Mouse (Mus musculus) embryonic facial prominence, embryonic 12.5 days (tissue): Measurements from ENCODE around the gene Tsnaxip1. TPM values are rescaled to one million over a fixed set of nuclear protein-coding genes. Genes with fewer than 3 reads are reported as not detected.
A peak's percentile ranks its signal among the peaks of the same experiment; 100 is the strongest.

Source experiments
- ATAC-seq: fragments of 200-750 bp; cut with Nextera tagmentation; 2 replicates; pipeline ENCODE4 v1.8.0; 2017; ENCODE audit not compliant: insufficient number of reproducible peaks, insufficient read depth, low FRiP score, low TSS enrichment
- H3K27ac ChIP-seq: fragments of 300-500 bp; sonication (generic); 2 replicates; pipeline ENCODE4 v1.5.1; 2016; ENCODE audit warnings: mild to moderate bottlenecking
- H3K27me3 ChIP-seq: fragments of 300-500 bp; sonication (generic); 2 replicates; pipeline ENCODE4 v1.6.1; 2016; ENCODE audit warnings: mild to moderate bottlenecking, moderate library complexity
- H3K36me3 ChIP-seq: fragments of 300-500 bp; sonication (generic); 2 replicates; pipeline ENCODE4 v1.6.1; 2016; ENCODE audit warnings: mild to moderate bottlenecking
- H3K4me1 ChIP-seq: fragments of 300-500 bp; sonication (generic); 2 replicates; pipeline ENCODE4 v1.6.1; 2016
- H3K4me2 ChIP-seq: fragments of 300-500 bp; sonication (generic); replicated peaks from 2 replicates; pipeline ENCODE4 v1.6.1; 2016; ENCODE audit warnings: mild to moderate bottlenecking, moderate library complexity
- H3K4me3 ChIP-seq: fragments of 300-500 bp; sonication (generic); 2 replicates; pipeline ENCODE4 v1.5.1; 2016; ENCODE audit warnings: mild to moderate bottlenecking
- H3K9ac ChIP-seq: fragments of 300-500 bp; sonication (generic); 2 replicates; pipeline ENCODE4 v1.6.1; 2016; ENCODE audit warnings: mild to moderate bottlenecking, moderate library complexity
- H3K9me3 ChIP-seq: fragments of 300-500 bp; sonication (generic); 2 replicates; pipeline ENCODE4 v1.6.1; 2016; ENCODE audit warnings: mild to moderate bottlenecking, moderate library complexity
- WGBS: fragments of 180-500 bp; shearing (Covaris S2); methylation state at CpG from one replicate; pipeline ENCODE4 v1.1.7; 2016; 5-methylcytosine and 5-hydroxymethylcytosine counted together
- polyA plus RNA-seq: library from polyadenylated mRNA; unstranded; fragments of >200 nt; fragmentation: Nextera tagmentation; extraction: Ambion mirVana; gene quantifications from 2 replicates; pipeline ENCODE4 v1.2.1, GENCODE M21; 2016

The Tsnaxip1 gene
- polyA plus RNA-seq, 1 experiment from 2014 or later, result 0.43 TPM

- Histone ChIP-seq H3K27ac (no peak within 1 kb of the TSS), H3K4me2 (0 out of 2 replicates have a peak within 1 kb of the TSS, but pooled peaks have one; percentile 1)
These were observed 25.6 kb downstream of the Tsnaxip1 start, which contains the start of gene Cenpt for GRCm38 (mm10) chr8:105853178-105853577. Gene Cenpt (minus strand): TSS chr8:105853278.

GRCm38 (mm10) chr8:105854303-105854702, 26.8 kb downstream of the Tsnaxip1 start:
- Histone ChIP-seq H3K9ac (0 out of 2 replicates have a peak overlapping the region, but pooled peaks have one; percentile 76), H3K36me3 (peaks cover 11% of the 10 kb centered on the region), H3K4me2 (peak overlapping the region; percentile 96), H3K27ac (peak overlapping the region; percentile 89; the same call in 1 of the 2 replicates), H3K27me3 (no peaks in the 10 kb centered on the region), H3K9me3 (no peaks in the 10 kb centered on the region), H3K4me1 (peaks cover 37% of the 10 kb centered on the region), H3K4me3 (peak overlapping the region; percentile 80; the same call in 1 of the 2 replicates)
- ATAC-seq, result no peak
- 27% methylated on average over 8 of the region's 8 CpGs for WGBS

More at GRCm38 (mm10) chr8:105853178-105853577, 25.6 kb downstream of the Tsnaxip1 start, which contains the start of gene Cenpt:
- Histone ChIP-seq H3K4me3 (no peak within 1 kb of the TSS), H3K9ac (no peak within 1 kb of the TSS), H3K4me1 (peaks cover 29% of the 10 kb centered on the region), H3K9me3 (no peaks in the 10 kb centered on the region), H3K27me3 (no peaks in the 10 kb centered on the region), H3K36me3 (peaks cover 14% of the 10 kb centered on the region)
- WGBS, result 87% methylated on average over 3 of the region's 3 CpGs
- no peak for ATAC-seq

- Histone ChIP-seq H3K27me3 (no peaks in the 10 kb centered on the region), H3K9ac (peak within 1 kb of the TSS; percentile 76), H3K4me2 (peak within 1 kb of the TSS; percentile 96), H3K36me3 (peaks cover 9% of the 10 kb centered on the region; the same call in 1 of the 2 replicates), H3K4me1 (peaks cover 42% of the 10 kb centered on the region), H3K27ac (peak within 1 kb of the TSS; percentile 89), H3K4me3 (peak within 1 kb of the TSS; percentile 80), H3K9me3 (no peaks in the 10 kb centered on the region)
- peak; percentile 81 for ATAC-seq
- WGBS, result under 1% methylated on average over 43 of the region's 43 CpGs
These were observed 27.2 kb downstream of the Tsnaxip1 start, which contains the start of gene Thap11 for GRCm38 (mm10) chr8:105854715-105855216. Gene Thap11 (plus strand): TSS chr8:105855132.

- ATAC-seq, result peak; percentile 3
- Histone ChIP-seq H3K36me3 (peaks cover 9% of the 10 kb centered on the region; the same call in 1 of the 2 replicates), H3K27me3 (no peaks in the 10 kb centered on the region), H3K4me3 (peak overlapping the region; percentile 80), H3K4me1 (peaks cover 44% of the 10 kb centered on the region), H3K9me3 (no peaks in the 10 kb centered on the region), H3K9ac (peak overlapping the region; percentile 76), H3K4me2 (peak overlapping the region; percentile 96), H3K27ac (peak overlapping the region; percentile 89)
- under 1% methylated on average over 71 of the region's 71 CpGs for WGBS
These were observed 28.0 kb downstream of the Tsnaxip1 start for GRCm38 (mm10) chr8:105855248-105856167.

- no peaks in the 10 kb centered on the region for H3K27me3 ChIP-seq
- WGBS, result 29% methylated on average over 15 of the region's 15 CpGs
- peaks cover 40% of the 10 kb centered on the region for H3K4me1 ChIP-seq
- no peak for ATAC-seq
- H3K4me2 ChIP-seq, result peak overlapping the region; percentile 96
- H3K36me3 ChIP-seq, result peaks cover 9% of the 10 kb centered on the region; the same call in 1 of the 2 replicates
- H3K27ac ChIP-seq, result peak overlapping the region; percentile 89; the same call in 1 of the 2 replicates
- H3K9ac ChIP-seq, result peak overlapping the region; percentile 76
- H3K9me3 ChIP-seq, result no peaks in the 10 kb centered on the region
- H3K4me3 ChIP-seq, result peak overlapping the region; percentile 80
These were observed 28.8 kb downstream of the Tsnaxip1 start for GRCm38 (mm10) chr8:105856168-105856835.

GRCm38 (mm10) chr8:105858495-105858894, 31.0 kb downstream of the Tsnaxip1 start:
- peaks cover 53% of the 10 kb centered on the region for H3K4me1 ChIP-seq
- H3K9me3 ChIP-seq, result no peaks in the 10 kb centered on the region
- no peak overlapping the region for H3K9ac ChIP-seq
- H3K4me2 ChIP-seq, result no peak overlapping the region
- 90% methylated on average over 5 of the region's 5 CpGs for WGBS
- peaks cover 13% of the 10 kb centered on the region; the same call in 1 of the 2 replicates for H3K36me3 ChIP-seq
- no peak for ATAC-seq
- no peak overlapping the region for H3K27ac ChIP-seq
- no peak overlapping the region for H3K4me3 ChIP-seq
- no peaks in the 10 kb centered on the region for H3K27me3 ChIP-seq

GRCm38 (mm10) chr8:105859314-105859713, 31.8 kb downstream of the Tsnaxip1 start:
- no peaks in the 10 kb centered on the region for H3K27me3 ChIP-seq
- H3K36me3 ChIP-seq, result peaks cover 17% of the 10 kb centered on the region; the same call in 1 of the 2 replicates
- H3K9me3 ChIP-seq, result no peaks in the 10 kb centered on the region
- H3K4me3 ChIP-seq, result no peak overlapping the region
- peak overlapping the region; percentile 92 for H3K27ac ChIP-seq
- no peak overlapping the region; the same call in 1 of the 2 replicates for H3K9ac ChIP-seq
- no peak for ATAC-seq
- WGBS, result 81% methylated on average over 5 of the region's 5 CpGs
- peaks cover 53% of the 10 kb centered on the region for H3K4me1 ChIP-seq
- peak overlapping the region; percentile 89; the same call in 1 of the 2 replicates for H3K4me2 ChIP-seq

- H3K9ac ChIP-seq, result peak within 1 kb of the TSS; percentile 95
- H3K27me3 ChIP-seq, result no peaks in the 10 kb centered on the region
- H3K27ac ChIP-seq, result peak within 1 kb of the TSS; percentile 92
- H3K4me1 ChIP-seq, result peaks cover 53% of the 10 kb centered on the region
- no peaks in the 10 kb centered on the region for H3K9me3 ChIP-seq
- peak; percentile 99 for ATAC-seq
- H3K36me3 ChIP-seq, result peaks cover 22% of the 10 kb centered on the region; the same call in 1 of the 2 replicates
- H3K4me3 ChIP-seq, result peak within 1 kb of the TSS; percentile 100
- H3K4me2 ChIP-seq, result peak within 1 kb of the TSS; percentile 89
- under 1% methylated on average over 59 of the region's 59 CpGs for WGBS
These were observed 32.8 kb downstream of the Tsnaxip1 start, which contains the start of gene Nutf2 for GRCm38 (mm10) chr8:105860143-105860981. Gene Nutf2 (plus strand): TSS chr8:105860580.

GRCm38 (mm10) chr8:105861951-105862350, 34.4 kb downstream of the Tsnaxip1 start:
- H3K4me1 ChIP-seq, result peaks cover 40% of the 10 kb centered on the region
- H3K27me3 ChIP-seq, result no peaks in the 10 kb centered on the region
- peak overlapping the region; percentile 89 for H3K4me2 ChIP-seq
- H3K4me3 ChIP-seq, result peak overlapping the region; percentile 100
- H3K9ac ChIP-seq, result peak overlapping the region; percentile 95
- H3K27ac ChIP-seq, result no peak overlapping the region
- no peak for ATAC-seq
- H3K36me3 ChIP-seq, result peaks cover 30% of the 10 kb centered on the region
- no peaks in the 10 kb centered on the region for H3K9me3 ChIP-seq
- WGBS, result 0% methylated on average over 1 of the region's 1 CpGs

- Histone ChIP-seq H3K9me3 (no peaks in the 10 kb centered on the region), H3K27ac (no peak overlapping the region), H3K4me2 (no peak overlapping the region), H3K4me1 (peaks cover 11% of the 10 kb centered on the region), H3K36me3 (peaks cover 62% of the 10 kb centered on the region), H3K4me3 (no peak overlapping the region), H3K27me3 (no peaks in the 10 kb centered on the region), H3K9ac (no peak overlapping the region)
- ATAC-seq, result no peak
- 86% methylated on average over 6 of the region's 6 CpGs for WGBS
These were observed 39.0 kb downstream of the Tsnaxip1 start for GRCm38 (mm10) chr8:105866364-105867029.
